In genomic region chr13:111265231-111266000, GRCm38 (mm10) we compare ENCODE assay signal across 24 mouse cellular contexts. TPM values are rescaled to one million over a fixed set of nuclear protein-coding genes. Genes with fewer than 3 reads are reported as not detected.
DNase-seq lines count a peak whose midpoint lies in the region; ATAC-seq and TF ChIP-seq lines count a peak whose summit lies in the region.
"Had no signal": no experiment of that assay in that cellular context is flagged by ENCODE, and none has a peak within 500 bp of the region (broad histone marks: within the 10 kb centered on the region; RNA-seq: fewer than 3 reads in every experiment).

No protein-coding gene starts in this region.

- H3K27ac ChIP-seq in kidney, postnatal 0 days, result no peak overlapping the region
- H3K27ac ChIP-seq: forebrain, embryonic 15.5 days; limb, embryonic 13.5 days; neural tube, embryonic 13.5 days had no signal

- H3K9me3 ChIP-seq in kidney, postnatal 0 days (replicated peaks; ENCODE audit: low read length), result no peaks in the 10 kb centered on the region
- H3K9me3 ChIP-seq: forebrain, embryonic 15.5 days; limb, embryonic 13.5 days; neural tube, embryonic 13.5 days had no signal

- H3K27me3 ChIP-seq in kidney, postnatal 0 days (ENCODE audit: insufficient read depth, low read length), result no peaks in the 10 kb centered on the region
- H3K27me3 ChIP-seq: forebrain, embryonic 15.5 days; limb, embryonic 13.5 days; neural tube, embryonic 13.5 days had no signal

- no peaks in the 10 kb centered on the region for H3K36me3 ChIP-seq in kidney, postnatal 0 days (ENCODE audit: insufficient read depth, low read length)
- H3K36me3 ChIP-seq: forebrain, embryonic 15.5 days; limb, embryonic 13.5 days; neural tube, embryonic 13.5 days had no signal

- DNase-seq in embryo, embryonic 10.5 days (ENCODE audit: low spot score), result peak; percentile 30
- no peak for DNase-seq in embryo, embryonic 9.5 days (ENCODE audit: extremely low spot score)
- peak; percentile 26 for DNase-seq in kidney, postnatal 0 days (ENCODE audit: low spot score)
- DNase-seq in kidney, adult 8-10 months, result no peak
- DNase-seq in CD4-positive, CD25-positive, alpha-beta regulatory T cell, adult 2 months (ENCODE audit: low read depth, low spot score), result peak; percentile 40
- no peak for DNase-seq in layer of hippocampus, postnatal 36 days
- no peak for DNase-seq in spleen, adult 12 weeks (ENCODE audit: low spot score)
- DNase-seq: cerebellum, postnatal 10 days; right cerebral cortex, postnatal 4 days; thymus, adult 2 months had no signal

- H3K4me3 ChIP-seq in kidney, postnatal 0 days (replicated peaks; ENCODE audit: low read depth, low read length), result no peak overlapping the region
- H3K4me3 ChIP-seq: forebrain, embryonic 15.5 days; limb, embryonic 13.5 days; neural tube, embryonic 13.5 days had no signal

- no peak for ATAC-seq in kidney, postnatal 0 days (replicated peaks; ENCODE audit: low FRiP score, low read depth)
- ATAC-seq in granulocyte monocyte progenitor cell, adult 5-6 weeks (replicated peaks; ENCODE audit: poor library complexity, severe bottlenecking), result 0 out of 2 replicates have a peak, but pooled peaks have one; percentile 38
- ATAC-seq: forebrain, embryonic 15.5 days had no signal

- no peak overlapping the region for H3K4me2 ChIP-seq in kidney, postnatal 0 days (ENCODE audit: low read length)
- H3K4me2 ChIP-seq: forebrain, embryonic 15.5 days; limb, embryonic 13.5 days; neural tube, embryonic 13.5 days had no signal

- H3K9ac ChIP-seq in kidney, postnatal 0 days (ENCODE audit: low read depth, low read length), result no peak overlapping the region
- H3K9ac ChIP-seq: forebrain, embryonic 15.5 days; limb, embryonic 13.5 days; neural tube, embryonic 13.5 days had no signal

- WGBS in kidney, postnatal 0 days, result 40% methylated on average over 4 of the region's 4 CpGs

- TF ChIP-seq CTCF in kidney, postnatal 0 days (IDR thresholded peaks at IDR 0.05; ENCODE audit: low read depth), result no peak

- no peaks in the 10 kb centered on the region for H3K4me1 ChIP-seq in kidney, postnatal 0 days (replicated peaks; ENCODE audit: insufficient read depth, low read length)
- H3K4me1 ChIP-seq: forebrain, embryonic 15.5 days; neural tube, embryonic 13.5 days had no signal

RNA-seq across cellular contexts. Expression of gene Actbl2, which starts 10.6 kb away (rescaled TPM):
- polyA plus RNA-seq in kidney, postnatal 0 days (2015; fragmentation: Nextera tagmentation; extraction: Ambion mirVana), result not detected in 2 replicates
- total RNA-seq in granulocyte monocyte progenitor cell, adult 5-6 weeks (2014; fragmentation: Nextera tagmentation), result not detected in 2 replicates
- not detected in 2 replicates for total RNA-seq in granulocyte monocyte progenitor cell, adult 5-6 weeks (2017)
- total RNA-seq in layer of hippocampus, postnatal 36 days (2021), result not detected
- total RNA-seq: gastrocnemius, adult 18-20 months; heart, adult 8-10 months; heart, postnatal 25 days; megakaryocyte-erythroid progenitor cell, adult 5-6 weeks; MEL; midbrain, postnatal 0 days had no signal
- polyA plus RNA-seq: C2C12; forebrain, embryonic 15.5 days; intestine, embryonic 14.5 days; large intestine, adult 2 months; limb, embryonic 13.5 days; liver, embryonic 16.5 days; midbrain, postnatal 0 days; neural tube, embryonic 13.5 days; thymus, adult 2 months had no signal

Comparison
In these comparisons a context has a peak if more than half of its experiments do, and no peak if none do; other contexts are left out.
1. DNase-seq: peak in embryo, embryonic 10.5 days (single experiment), kidney, postnatal 0 days (single experiment) and CD4-positive, CD25-positive, alpha-beta regulatory T cell, adult 2 months (single experiment); none in embryo, embryonic 9.5 days (single experiment), kidney, adult 8-10 months (0 of 2), layer of hippocampus, postnatal 36 days (0 of 2) and spleen, adult 12 weeks (single experiment).